Mouse (Mus musculus) G1E (cell line): Measurements from ENCODE around the gene Kcna2.

ENCODE experiments used
- CTCF ChIP-seq: IDR thresholded peaks from 2 replicates; pipeline ENCODE4 v1.5.1; 2012; ENCODE audit warnings: low read depth, low read length, inconsistent platforms, mixed read lengths
- GATA1 ChIP-seq: IDR thresholded peaks from 2 replicates; pipeline ENCODE4 v1.6.1; 2012; ENCODE audit warnings: borderline replicate concordance, low read length, inconsistent platforms, mixed read lengths
- GATA2 ChIP-seq: IDR thresholded peaks from 2 replicates; pipeline ENCODE4 v1.6.1; 2012; ENCODE audit warnings: low read depth, low read length, inconsistent platforms, borderline replicate concordance
- POLR2AphosphoS5 ChIP-seq: IDR thresholded peaks from 2 replicates; pipeline ENCODE4 v1.6.1; 2012; ENCODE audit warnings: low read depth, low read length, inconsistent platforms; ENCODE audit not compliant: insufficient replicate concordance
- TAL1 ChIP-seq: conservative IDR thresholded peaks from 2 replicates; pipeline ENCODE4 v1.6.1; 2012; ENCODE audit warnings: low read depth, low read length, inconsistent platforms, mixed read lengths

DNA sequence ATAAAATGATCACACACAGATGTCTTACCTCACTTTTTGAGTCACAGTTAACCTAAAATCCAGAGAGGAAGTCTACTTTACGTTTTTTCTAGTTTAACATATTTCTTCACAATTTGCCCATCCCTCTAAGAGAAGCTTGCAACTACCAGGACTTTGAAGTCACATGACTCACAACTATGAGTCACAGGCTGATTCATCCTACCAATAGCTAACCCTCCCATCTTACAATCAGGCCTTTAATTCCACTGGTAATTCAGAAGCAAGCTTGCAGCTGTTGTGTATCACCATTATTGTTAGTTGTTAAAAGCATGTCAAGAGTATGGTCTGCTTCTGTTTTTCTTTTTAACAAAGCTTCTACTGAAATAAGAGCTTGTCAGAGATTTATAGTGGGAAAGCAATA, 38.2 kb upstream of the Kcna2 start:
- TF ChIP-seq GATA1 (no peak), GATA2 (no peak), TAL1 (no peak), CTCF (no peak), POLR2AphosphoS5 (no peak)
